Mouse (Mus musculus): ENCODE results near the gene Scn10a.

GRCm38 (mm10) chr9:119687893-119688292, 31.2 kb downstream of the Scn10a start:
- TF ChIP-seq CTCF (IDR thresholded peaks at IDR 0.05; ENCODE audit: low read depth) (no peak), EP300 (IDR thresholded peaks at IDR 0.05; ENCODE audit: low read depth) (no peak)

Data from liver, embryonic 14.5 days (tissue).